Mouse (Mus musculus) neural tube, embryonic 11.5 days (tissue): ENCODE results near the gene Cyp2d10. TPM values are rescaled to one million over a fixed set of nuclear protein-coding genes. Genes with fewer than 3 reads are reported as not detected.
"Not testable (repeated sequence)": the region's sequence is repeated elsewhere in the genome, so short reads cannot be mapped to it uniquely, and the experiment has no call there.

Experiments
- ATAC-seq: fragments of 200-750 bp; cut with Nextera tagmentation; 2 replicates; pipeline ENCODE4 v1.8.0; 2017; ENCODE audit warnings: moderate number of reproducible peaks, mild to moderate bottlenecking, moderate TSS enrichment, moderate library complexity; ENCODE audit not compliant: insufficient read depth, low FRiP score, low TSS enrichment
- DNase-seq: peaks from one replicate; pipeline ENCODE4 v3.0.0-alpha.2; 2015; ENCODE audit warnings: low spot score
- H3K27ac ChIP-seq: fragments of 300-500 bp; sonication (generic); 2 replicates; pipeline ENCODE4 v1.5.1; 2014; ENCODE audit warnings: low read depth, mild to moderate bottlenecking, low read length
- H3K27me3 ChIP-seq: fragments of 300-500 bp; sonication (generic); 2 replicates; pipeline ENCODE4 v1.6.1; 2014; ENCODE audit warnings: mild to moderate bottlenecking, low read length, mixed read lengths; ENCODE audit not compliant: control insufficient read depth, insufficient read depth
- H3K36me3 ChIP-seq: fragments of 300-500 bp; sonication (generic); 2 replicates; pipeline ENCODE4 v1.6.1; 2014; ENCODE audit warnings: mild to moderate bottlenecking, low read length, moderate library complexity, mixed read lengths; ENCODE audit not compliant: control insufficient read depth, insufficient read depth
- H3K4me1 ChIP-seq: fragments of 300-500 bp; sonication (generic); 2 replicates; pipeline ENCODE4 v1.6.1; 2014; ENCODE audit warnings: low read length, mixed read lengths; ENCODE audit not compliant: control insufficient read depth, insufficient read depth
- H3K4me2 ChIP-seq: fragments of 300-500 bp; sonication (generic); 2 replicates; pipeline ENCODE4 v1.6.1; 2014; ENCODE audit warnings: low read depth, mild to moderate bottlenecking, moderate library complexity
- H3K4me3 ChIP-seq: fragments of 300-500 bp; sonication (generic); 2 replicates; pipeline ENCODE4 v1.5.1; 2014; ENCODE audit warnings: low read depth, low read length
- H3K9ac ChIP-seq: fragments of 300-500 bp; sonication (generic); 2 replicates; pipeline ENCODE4 v1.6.1; 2014; ENCODE audit warnings: mild to moderate bottlenecking, low read length
- H3K9me3 ChIP-seq: fragments of 300-500 bp; sonication (generic); 2 replicates; pipeline ENCODE4 v1.6.1; 2016; ENCODE audit warnings: low read length; ENCODE audit not compliant: control insufficient read depth
- WGBS: fragments of 180-500 bp; shearing (Covaris S2); extraction: QIAGEN DNeasy Blood & Tissue Kit; methylation state at CpG from one replicate; pipeline ENCODE4 v1.1.7; 2014; 5-methylcytosine and 5-hydroxymethylcytosine counted together
- polyA plus RNA-seq: library from polyadenylated mRNA; unstranded; fragments of >200 nt; fragmentation: Nextera tagmentation; extraction: Ambion mirVana; gene quantifications from 2 replicates; pipeline ENCODE4 v1.2.1, GENCODE M21; 2014

Cyp2d10 gene
- polyA plus RNA-seq, 1 experiment from 2014 or later, result not detected

GRCm38 (mm10) chr15:82404163-82404562, 2.8 kb downstream of the Cyp2d10 start:
- ATAC-seq, result no peak
- Histone ChIP-seq H3K27ac (no peak overlapping the region), H3K4me3 (no peak overlapping the region), H3K4me1 (no peaks in the 10 kb centered on the region), H3K9ac (no peak overlapping the region), H3K36me3 (no peaks in the 10 kb centered on the region), H3K9me3 (no peaks in the 10 kb centered on the region), H3K27me3 (no peaks in the 10 kb centered on the region), H3K4me2 (no peak overlapping the region)
- no peak for DNase-seq
- 94% methylated on average over 3 of the region's 3 CpGs for WGBS

- no peak overlapping the region for H3K9ac ChIP-seq
- H3K36me3 ChIP-seq, result no peaks in the 10 kb centered on the region
- DNase-seq (no peak), ATAC-seq (no peak)
- H3K27ac ChIP-seq, result no peak overlapping the region
- no peaks in the 10 kb centered on the region for H3K27me3 ChIP-seq
- H3K9me3 ChIP-seq, result no peaks in the 10 kb centered on the region
- no peaks in the 10 kb centered on the region for H3K4me1 ChIP-seq
- whole genome bisulfite sequencing, result 93% methylated on average over 9 of the region's 9 CpGs
- H3K4me3 ChIP-seq, result no peak overlapping the region
- H3K4me2 ChIP-seq, result no peak overlapping the region
Measured at GRCm38 (mm10) chr15:82403606-82404005, 3.4 kb downstream of the Cyp2d10 start.

- no peak overlapping the region for H3K4me2 ChIP-seq
- H3K9me3 ChIP-seq, result no peaks in the 10 kb centered on the region
- 81% methylated on average over 6 of the region's 6 CpGs for WGBS
- no peak overlapping the region for H3K4me3 ChIP-seq
- no peaks in the 10 kb centered on the region for H3K4me1 ChIP-seq
- no peak overlapping the region for H3K27ac ChIP-seq
- DNase-seq, result no peak
- no peak for ATAC-seq
- no peaks in the 10 kb centered on the region for H3K36me3 ChIP-seq
- no peak overlapping the region for H3K9ac ChIP-seq
- no peaks in the 10 kb centered on the region for H3K27me3 ChIP-seq
Measured at GRCm38 (mm10) chr15:82402741-82403140, 4.3 kb downstream of the Cyp2d10 start.

GRCm38 (mm10) chr15:82402106-82402505, 4.9 kb downstream of the Cyp2d10 start:
- DNase-seq (no peak), ATAC-seq (no peak)
- H3K9me3 ChIP-seq, result no peaks in the 10 kb centered on the region
- no peaks in the 10 kb centered on the region for H3K36me3 ChIP-seq
- no peak overlapping the region for H3K4me2 ChIP-seq
- no peak overlapping the region for H3K4me3 ChIP-seq
- no peaks in the 10 kb centered on the region for H3K27me3 ChIP-seq
- H3K4me1 ChIP-seq, result no peaks in the 10 kb centered on the region
- H3K9ac ChIP-seq, result no peak overlapping the region
- no peak overlapping the region for H3K27ac ChIP-seq

GRCm38 (mm10) chr15:82401516-82401915, 5.5 kb downstream of the Cyp2d10 start:
- Histone ChIP-seq H3K9me3 (no peaks in the 10 kb centered on the region), H3K4me3 (no peak overlapping the region), H3K36me3 (no peaks in the 10 kb centered on the region), H3K9ac (no peak overlapping the region), H3K4me1 (no peaks in the 10 kb centered on the region), H3K4me2 (no peak overlapping the region), H3K27ac (no peak overlapping the region), H3K27me3 (no peaks in the 10 kb centered on the region)
- DNase-seq (no peak), ATAC-seq (no peak)
- 25% methylated on average over 2 of the region's 2 CpGs for WGBS

- not testable (repeated sequence) for H3K36me3 ChIP-seq, H3K27me3 ChIP-seq, H3K4me3 ChIP-seq, ATAC-seq, H3K4me2 ChIP-seq, DNase-seq, H3K9me3 ChIP-seq, H3K9ac ChIP-seq, H3K4me1 ChIP-seq, H3K27ac ChIP-seq
- 85% methylated on average over 3 of the region's 3 CpGs for WGBS
Measured at GRCm38 (mm10) chr15:82395955-82396354, 11.0 kb downstream of the Cyp2d10 start.

- 72% methylated on average over 2 of the region's 2 CpGs for WGBS
- not testable (repeated sequence) for DNase-seq
Measured at GRCm38 (mm10) chr15:82393922-82394321, 13.1 kb downstream of the Cyp2d10 start, which contains the start of gene Cyp2d11. TSS of gene Cyp2d11 (minus strand) at chr15:82394022.

GRCm38 (mm10) chr15:82389916-82390315, 17.1 kb downstream of the Cyp2d10 start:
- 86% methylated on average over 10 of the region's 10 CpGs for WGBS
- ATAC-seq, H3K4me3 ChIP-seq: not testable (repeated sequence)

More at GRCm38 (mm10) chr15:82393922-82394321, 13.1 kb downstream of the Cyp2d10 start, which contains the start of gene Cyp2d11:
- H3K27ac ChIP-seq, ATAC-seq, H3K9me3 ChIP-seq, H3K9ac ChIP-seq, H3K4me2 ChIP-seq, H3K4me1 ChIP-seq, H3K27me3 ChIP-seq, H3K36me3 ChIP-seq, H3K4me3 ChIP-seq: not testable (repeated sequence)

GRCm38 (mm10) chr15:82385729-82386128, 21.3 kb downstream of the Cyp2d10 start:
- no peak for ATAC-seq
- Histone ChIP-seq H3K36me3 (no peaks in the 10 kb centered on the region), H3K9me3 (no peaks in the 10 kb centered on the region), H3K27me3 (no peaks in the 10 kb centered on the region), H3K4me1 (no peaks in the 10 kb centered on the region), H3K4me2 (no peak overlapping the region), H3K27ac (no peak overlapping the region), H3K4me3 (no peak overlapping the region), H3K9ac (no peak overlapping the region)
- DNase-seq, result no peak
- WGBS, result 94% methylated on average over 2 of the region's 2 CpGs

More at GRCm38 (mm10) chr15:82389916-82390315, 17.1 kb downstream of the Cyp2d10 start:
- not testable (repeated sequence) for H3K9me3 ChIP-seq, H3K27ac ChIP-seq, H3K27me3 ChIP-seq, H3K4me1 ChIP-seq, H3K4me2 ChIP-seq, DNase-seq, H3K9ac ChIP-seq, H3K36me3 ChIP-seq
